Mouse (Mus musculus) stomach, postnatal 0 days (tissue): ENCODE results near the gene Acvrl1.

Experiments
- CTCF ChIP-seq: IDR thresholded peaks from 2 replicates; pipeline ENCODE4 v1.5.1; 2016; ENCODE audit warnings: antibody characterized with exemption, low read depth, mild to moderate bottlenecking, moderate library complexity
- EP300 ChIP-seq: optimal IDR thresholded peaks from 2 replicates; pipeline ENCODE3; 2016; ENCODE audit warnings: antibody characterized with exemption

GRCm38 (mm10) chr15:101192260-101192640 is 63.9 kb downstream of the Acvrl1 start:
- TF ChIP-seq CTCF (no peak), EP300 (no peak)
